Mouse (Mus musculus): ENCODE data around the gene Smg8. TPM values are rescaled to one million over a fixed set of nuclear protein-coding genes. Genes with fewer than 3 reads are reported as not detected.
"Not testable (repeated sequence)": the region's sequence is repeated elsewhere in the genome, so short reads cannot be mapped to it uniquely, and the experiment has no call there.

Gene Smg8
- polyA plus RNA-seq, 1 experiment from 2014 or later, result 23.9 TPM

GRCm38 (mm10) chr11:87056286-87056685, 30.3 kb downstream of the Smg8 start:
- Histone ChIP-seq H3K27me3 (replicated peaks; ENCODE audit: control insufficient read depth, insufficient read depth, low read length) (no peaks in the 10 kb centered on the region), H3K9ac (replicated peaks; ENCODE audit: low read depth, low read length) (no peak overlapping the region), H3K9me3 (ENCODE audit: control insufficient read depth, low read length) (no peaks in the 10 kb centered on the region), H3K4me1 (replicated peaks; ENCODE audit: control insufficient read depth, insufficient read depth, low read length) (no peaks in the 10 kb centered on the region), H3K27ac (ENCODE audit: low read length) (no peak overlapping the region), H3K4me3 (replicated peaks; ENCODE audit: low read length) (no peak overlapping the region), H3K36me3 (ENCODE audit: control insufficient read depth, insufficient read depth) (peaks cover 53% of the 10 kb centered on the region), H3K4me2 (ENCODE audit: low read length) (no peak overlapping the region)
- no peak for ATAC-seq
- 95% methylated on average over 6 of the region's 6 CpGs for WGBS

DNA sequence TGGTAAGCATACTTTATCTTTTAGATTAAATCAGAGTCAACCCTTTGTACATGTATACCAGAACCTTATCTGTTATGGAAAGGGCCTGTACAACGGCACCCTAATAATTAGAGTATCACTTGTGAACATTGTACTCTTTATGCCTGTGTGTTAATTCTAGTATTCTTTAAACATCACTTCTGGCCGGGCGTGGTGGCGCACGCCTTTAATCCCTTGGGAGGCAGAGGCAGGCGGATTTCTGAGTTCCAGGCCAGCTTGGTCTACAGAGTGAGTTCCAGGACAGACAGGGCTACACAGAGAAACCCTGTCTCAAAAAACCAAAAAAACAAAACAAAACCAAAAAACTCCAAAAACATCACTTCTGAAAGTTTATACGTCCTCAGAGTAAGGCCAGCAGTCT, 37.7 kb downstream of the Smg8 start:
- not testable (repeated sequence) for H3K9me3 ChIP-seq (ENCODE audit: control insufficient read depth, low read length); ATAC-seq; H3K4me3 ChIP-seq (replicated peaks; ENCODE audit: low read length); H3K4me1 ChIP-seq (replicated peaks; ENCODE audit: control insufficient read depth, insufficient read depth, low read length); H3K4me2 ChIP-seq (ENCODE audit: low read length); H3K27me3 ChIP-seq (replicated peaks; ENCODE audit: control insufficient read depth, insufficient read depth, low read length); H3K9ac ChIP-seq (replicated peaks; ENCODE audit: low read depth, low read length); H3K27ac ChIP-seq (ENCODE audit: low read length)
- peaks cover 52% of the 10 kb centered on the region for H3K36me3 ChIP-seq (ENCODE audit: control insufficient read depth, insufficient read depth)
- 95% methylated on average over 7 of the region's 7 CpGs for WGBS

DNA sequence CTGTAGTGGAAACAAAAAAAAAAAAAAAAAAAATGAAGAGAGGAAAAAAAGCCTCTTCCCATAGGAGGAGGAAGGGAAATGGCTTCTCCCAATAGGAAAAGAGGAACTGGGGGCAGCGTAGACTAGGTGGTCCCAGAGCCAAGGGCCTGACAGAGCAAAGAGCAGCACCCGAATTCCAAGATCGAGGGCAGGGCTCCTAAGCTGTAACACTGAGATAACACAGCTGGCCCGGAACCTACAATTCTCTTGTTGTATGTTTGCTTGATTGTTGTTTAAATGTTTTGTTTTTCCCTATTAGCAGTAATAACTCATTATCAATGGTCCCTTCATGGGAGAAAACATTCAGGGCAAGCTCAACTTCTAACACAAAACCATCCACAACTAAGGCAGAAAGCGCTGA, 39.6 kb downstream of the Smg8 start:
- Histone ChIP-seq H3K27me3 (replicated peaks; ENCODE audit: control insufficient read depth, insufficient read depth, low read length) (no peaks in the 10 kb centered on the region), H3K36me3 (ENCODE audit: control insufficient read depth, insufficient read depth) (peaks cover 51% of the 10 kb centered on the region), H3K4me1 (replicated peaks; ENCODE audit: control insufficient read depth, insufficient read depth, low read length) (no peaks in the 10 kb centered on the region), H3K9ac (replicated peaks; ENCODE audit: low read depth, low read length) (no peak overlapping the region), H3K9me3 (ENCODE audit: control insufficient read depth, low read length) (no peaks in the 10 kb centered on the region), H3K4me2 (ENCODE audit: low read length) (no peak overlapping the region), H3K27ac (ENCODE audit: low read length) (no peak overlapping the region), H3K4me3 (replicated peaks; ENCODE audit: low read length) (no peak overlapping the region)
- 92% methylated on average over 5 of the region's 5 CpGs for WGBS
- no peak for ATAC-seq

DNA sequence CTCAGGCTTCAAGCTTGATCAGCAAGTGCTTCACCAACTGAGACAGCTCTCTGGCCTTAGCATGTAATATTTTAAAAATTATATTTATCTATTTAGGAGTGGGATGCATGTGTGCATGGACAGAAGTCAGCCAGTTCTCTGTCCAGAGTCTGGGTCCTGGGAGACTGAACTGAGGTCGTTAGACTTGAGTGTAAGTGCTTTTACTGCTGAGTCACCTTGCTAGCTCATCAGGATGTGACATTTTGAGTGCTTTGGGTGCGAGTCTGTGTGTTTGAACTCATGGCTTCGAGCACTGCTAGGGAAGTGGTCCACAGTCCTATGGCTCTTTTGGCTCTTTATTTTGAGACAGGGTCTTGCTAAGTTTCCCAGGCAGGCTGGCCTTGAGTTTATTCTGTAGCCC, 43.5 kb downstream of the Smg8 start:
- Histone ChIP-seq H3K27ac (ENCODE audit: low read length) (no peak overlapping the region), H3K27me3 (replicated peaks; ENCODE audit: control insufficient read depth, insufficient read depth, low read length) (no peaks in the 10 kb centered on the region), H3K36me3 (ENCODE audit: control insufficient read depth, insufficient read depth) (peaks cover 46% of the 10 kb centered on the region), H3K9ac (replicated peaks; ENCODE audit: low read depth, low read length) (no peak overlapping the region), H3K4me2 (ENCODE audit: low read length) (no peak overlapping the region), H3K4me1 (replicated peaks; ENCODE audit: control insufficient read depth, insufficient read depth, low read length) (no peaks in the 10 kb centered on the region), H3K9me3 (ENCODE audit: control insufficient read depth, low read length) (no peaks in the 10 kb centered on the region), H3K4me3 (replicated peaks; ENCODE audit: low read length) (no peak overlapping the region)
- ATAC-seq, result no peak
- 84% methylated on average over 3 of the region's 3 CpGs for WGBS

GRCm38 (mm10) chr11:87039307-87039963, 47.1 kb downstream of the Smg8 start:
- 88% methylated on average over 9 of the region's 9 CpGs for WGBS
- no peak overlapping the region for H3K9ac ChIP-seq (replicated peaks; ENCODE audit: low read depth, low read length)
- H3K4me3 ChIP-seq (replicated peaks; ENCODE audit: low read length), result no peak overlapping the region
- no peak overlapping the region for H3K4me2 ChIP-seq (ENCODE audit: low read length)
- H3K4me1 ChIP-seq (replicated peaks; ENCODE audit: control insufficient read depth, insufficient read depth, low read length), result no peaks in the 10 kb centered on the region
- H3K36me3 ChIP-seq (ENCODE audit: control insufficient read depth, insufficient read depth), result peaks cover 58% of the 10 kb centered on the region
- no peak overlapping the region for H3K27ac ChIP-seq (ENCODE audit: low read length)
- no peaks in the 10 kb centered on the region for H3K27me3 ChIP-seq (replicated peaks; ENCODE audit: control insufficient read depth, insufficient read depth, low read length)
- H3K9me3 ChIP-seq (ENCODE audit: control insufficient read depth, low read length), result no peaks in the 10 kb centered on the region
- ATAC-seq, result no peak

DNA sequence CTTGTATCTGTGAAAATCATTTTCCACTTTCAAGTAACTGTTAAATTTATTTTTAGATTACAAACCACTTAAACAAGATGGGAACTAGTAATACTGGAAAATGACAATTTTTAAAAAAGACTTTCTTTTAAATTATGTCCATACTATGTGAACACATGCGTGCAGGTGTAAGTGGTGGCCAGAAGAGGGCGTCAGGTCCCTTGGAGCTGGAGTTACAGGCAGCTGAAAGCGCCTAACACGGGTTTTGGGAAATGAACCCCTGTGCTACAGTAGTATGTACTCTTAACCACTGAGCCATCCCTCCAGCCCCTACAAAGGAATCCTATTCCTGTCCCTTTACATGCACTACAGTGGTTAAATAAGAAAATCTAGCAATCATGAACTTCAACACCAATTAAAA, 50.4 kb downstream of the Smg8 start:
- Histone ChIP-seq H3K4me2 (ENCODE audit: low read length) (no peak overlapping the region), H3K27ac (ENCODE audit: low read length) (no peak overlapping the region), H3K27me3 (replicated peaks; ENCODE audit: control insufficient read depth, insufficient read depth, low read length) (no peaks in the 10 kb centered on the region), H3K9me3 (ENCODE audit: control insufficient read depth, low read length) (no peaks in the 10 kb centered on the region), H3K36me3 (ENCODE audit: control insufficient read depth, insufficient read depth) (peaks cover 52% of the 10 kb centered on the region), H3K9ac (replicated peaks; ENCODE audit: low read depth, low read length) (no peak overlapping the region), H3K4me1 (replicated peaks; ENCODE audit: control insufficient read depth, insufficient read depth, low read length) (no peaks in the 10 kb centered on the region), H3K4me3 (replicated peaks; ENCODE audit: low read length) (no peak overlapping the region)
- ATAC-seq, result no peak
- WGBS, result 69% methylated on average over 4 of the region's 4 CpGs

- Histone ChIP-seq H3K27ac (ENCODE audit: low read length) (no peak overlapping the region), H3K27me3 (replicated peaks; ENCODE audit: control insufficient read depth, insufficient read depth, low read length) (no peaks in the 10 kb centered on the region), H3K9me3 (ENCODE audit: control insufficient read depth, low read length) (no peaks in the 10 kb centered on the region), H3K9ac (replicated peaks; ENCODE audit: low read depth, low read length) (no peak overlapping the region), H3K4me1 (replicated peaks; ENCODE audit: control insufficient read depth, insufficient read depth, low read length) (no peaks in the 10 kb centered on the region), H3K4me3 (replicated peaks; ENCODE audit: low read length) (no peak overlapping the region), H3K4me2 (ENCODE audit: low read length) (no peak overlapping the region), H3K36me3 (ENCODE audit: control insufficient read depth, insufficient read depth) (peaks cover 5% of the 10 kb centered on the region; the same call in 1 of the 2 replicates)
- 88% methylated on average over 3 of the region's 3 CpGs for WGBS
- ATAC-seq, result no peak
Observed at GRCm38 (mm10) chr11:87028212-87028611, 58.4 kb downstream of the Smg8 start.

MicroRNA genes within 50 kb of the gene (microRNA counts, 519-probe panel; counts per million panel counts)
- microRNA mmu-miR-301a, result 4,242 counts per million, percentile 95 among the panel's probes with 10 or more counts

Small RNAs within 50 kb of the gene (microRNA-seq; reads per million reads assigned to microRNA genes)
- gene Mir301, result 2,569 reads per million, percentile 85 among the genes with 10 or more reads in this experiment

Other genes starting within 250 kb of the Smg8 start
- 7.1 and 8.1 TPM in 2 replicates for gene Ypel2, start 93.1 kb downstream of the Smg8 start, polyA plus RNA-seq (2015; fragmentation: Nextera tagmentation; extraction: Ambion mirVana)
- 195 and 209 TPM in 2 replicates for gene Gdpd1, start 12.7 kb downstream of the Smg8 start, polyA plus RNA-seq (2015; fragmentation: Nextera tagmentation; extraction: Ambion mirVana)
- 3.5 and 3.8 TPM in 2 replicates for gene Prr11, start 21.9 kb upstream of the Smg8 start, polyA plus RNA-seq (2015; fragmentation: Nextera tagmentation; extraction: Ambion mirVana)
- 73.0 and 78.6 TPM in 2 replicates for gene Ska2, start 22.5 kb upstream of the Smg8 start, polyA plus RNA-seq (2015; fragmentation: Nextera tagmentation; extraction: Ambion mirVana)
- 95.9 and 101 TPM in 2 replicates for gene Trim37, start 40.3 kb upstream of the Smg8 start, polyA plus RNA-seq (2015; fragmentation: Nextera tagmentation; extraction: Ambion mirVana)